Mouse (Mus musculus): ENCODE results near the gene Abca8a.
"Not testable (repeated sequence)": the region's sequence is repeated elsewhere in the genome, so short reads cannot be mapped to it uniquely, and the experiment has no call there.

The Abca8a gene

GRCm38 (mm10) chr11:109987460-109988072, 108.2 kb downstream of the Abca8a start:
- not testable (repeated sequence) for DNase-seq

- DNase-seq: no peak
These were observed 113.9 kb downstream of the Abca8a start for GRCm38 (mm10) chr11:109981872-109982271.

All from thymus, postnatal 14 days (tissue).